Mouse (Mus musculus) megakaryocyte, embryonic 14.5 days (primary cell): ENCODE measurements around the gene Spata6.

Experiments
- FLI1 ChIP-seq: IDR thresholded peaks from 2 replicates; pipeline ENCODE4 v1.6.1; 2012; ENCODE audit warnings: low read length, inconsistent platforms, mixed read lengths
- GATA1 ChIP-seq: IDR thresholded peaks from 3 replicates; pipeline ENCODE4 v1.6.1; 2012; ENCODE audit warnings: mixed read lengths, low read length, inconsistent platforms, borderline replicate concordance

GRCm38 (mm10) chr4:111838882-111839281 is 119.1 kb downstream of the Spata6 start:
- TF ChIP-seq GATA1 (no peak), FLI1 (no peak)
